Mouse (Mus musculus): ENCODE data around the gene Atg16l2. TPM values are rescaled to one million over a fixed set of nuclear protein-coding genes. Genes with fewer than 3 reads are reported as not detected.

The Atg16l2 gene
- polyA plus RNA-seq (2016; fragmentation: Nextera tagmentation; extraction: Ambion mirVana), result 23.2 and 25.8 TPM in 2 replicates

GRCm38 (mm10) chr7:101301881-101302456 is at the start of gene Atg16l2:
Gene Atg16l2, minus strand, starts transcription at chr7:101302251.
- H3K27me3 ChIP-seq, result peaks cover 20% of the 10 kb centered on the region
- WGBS, result under 1% methylated on average over 39 of the region's 39 CpGs
- peaks cover 21% of the 10 kb centered on the region for H3K4me1 ChIP-seq (replicated peaks)
- peak; percentile 97 for ATAC-seq (ENCODE audit: insufficient number of reproducible peaks, insufficient read depth, low FRiP score, low TSS enrichment, low read depth)
- H3K27ac ChIP-seq, result peak within 1 kb of the TSS; percentile 66
- H3K36me3 ChIP-seq, result no peaks in the 10 kb centered on the region
- peak within 1 kb of the TSS; percentile 62 for H3K9ac ChIP-seq (replicated peaks)
- H3K9me3 ChIP-seq, result no peaks in the 10 kb centered on the region
- peak within 1 kb of the TSS; percentile 67 for H3K4me3 ChIP-seq (replicated peaks)
- peak within 1 kb of the TSS; percentile 83 for H3K4me2 ChIP-seq

GRCm38 (mm10) chr7:101349861-101350260 is 47.8 kb upstream of the Atg16l2 start:
- Histone ChIP-seq H3K4me2 (peak overlapping the region; percentile 95), H3K9me3 (no peaks in the 10 kb centered on the region), H3K27me3 (peaks cover 14% of the 10 kb centered on the region), H3K36me3 (0 out of 2 replicates have a peak, but pooled peaks cover 1% of the 10 kb centered on the region), H3K27ac (no peak overlapping the region), H3K4me3 (replicated peaks) (no peak overlapping the region), H3K9ac (replicated peaks) (no peak overlapping the region; the same call in 1 of the 2 replicates), H3K4me1 (replicated peaks) (peaks cover 41% of the 10 kb centered on the region)
- no peak for ATAC-seq (ENCODE audit: insufficient number of reproducible peaks, insufficient read depth, low FRiP score, low TSS enrichment, low read depth)
- WGBS, result 34% methylated on average over 2 of the region's 2 CpGs

GRCm38 (mm10) chr7:101348312-101348711 is 46.3 kb upstream of the Atg16l2 start:
- H3K4me1 ChIP-seq (replicated peaks), result peaks cover 34% of the 10 kb centered on the region
- ATAC-seq (ENCODE audit: insufficient number of reproducible peaks, insufficient read depth, low FRiP score, low TSS enrichment, low read depth), result no peak
- no peak overlapping the region for H3K27ac ChIP-seq
- H3K9ac ChIP-seq (replicated peaks), result peak overlapping the region; percentile 57
- WGBS, result 6% methylated on average over 13 of the region's 13 CpGs
- peaks cover 6% of the 10 kb centered on the region; the same call in 1 of the 2 replicates for H3K36me3 ChIP-seq
- H3K27me3 ChIP-seq, result peaks cover 14% of the 10 kb centered on the region
- H3K4me3 ChIP-seq (replicated peaks), result peak overlapping the region; percentile 59
- H3K9me3 ChIP-seq, result no peaks in the 10 kb centered on the region
- H3K4me2 ChIP-seq, result peak overlapping the region; percentile 95

GRCm38 (mm10) chr7:101347767-101348270 is 45.8 kb upstream of the Atg16l2 start, which contains the start of gene Arap1:
Gene Arap1, plus strand, starts transcription at chr7:101348067.
- peaks cover 7% of the 10 kb centered on the region; the same call in 1 of the 2 replicates for H3K36me3 ChIP-seq
- H3K4me3 ChIP-seq (replicated peaks), result peak within 1 kb of the TSS; percentile 59
- no peak within 1 kb of the TSS for H3K27ac ChIP-seq
- H3K9me3 ChIP-seq, result no peaks in the 10 kb centered on the region
- peak within 1 kb of the TSS; percentile 95 for H3K4me2 ChIP-seq
- ATAC-seq (ENCODE audit: insufficient number of reproducible peaks, insufficient read depth, low FRiP score, low TSS enrichment, low read depth), result peak; percentile 43
- H3K4me1 ChIP-seq (replicated peaks), result peaks cover 34% of the 10 kb centered on the region
- under 1% methylated on average over 35 of the region's 35 CpGs for WGBS
- peak within 1 kb of the TSS; percentile 57 for H3K9ac ChIP-seq (replicated peaks)
- peaks cover 14% of the 10 kb centered on the region for H3K27me3 ChIP-seq

GRCm38 (mm10) chr7:101346991-101347390 is 44.9 kb upstream of the Atg16l2 start:
- ATAC-seq (ENCODE audit: insufficient number of reproducible peaks, insufficient read depth, low FRiP score, low TSS enrichment, low read depth), result no peak
- no peak overlapping the region for H3K4me2 ChIP-seq
- peaks cover 31% of the 10 kb centered on the region for H3K4me1 ChIP-seq (replicated peaks)
- WGBS, result 73% methylated on average over 2 of the region's 2 CpGs
- H3K27me3 ChIP-seq, result peaks cover 14% of the 10 kb centered on the region
- no peaks in the 10 kb centered on the region for H3K9me3 ChIP-seq
- no peak overlapping the region for H3K27ac ChIP-seq
- H3K4me3 ChIP-seq (replicated peaks), result no peak overlapping the region
- peaks cover 7% of the 10 kb centered on the region; the same call in 1 of the 2 replicates for H3K36me3 ChIP-seq
- no peak overlapping the region for H3K9ac ChIP-seq (replicated peaks)

GRCm38 (mm10) chr7:101344892-101345291 is 42.8 kb upstream of the Atg16l2 start:
- no peak overlapping the region for H3K4me2 ChIP-seq
- WGBS, result 66% methylated on average over 4 of the region's 4 CpGs
- ATAC-seq (ENCODE audit: insufficient number of reproducible peaks, insufficient read depth, low FRiP score, low TSS enrichment, low read depth), result no peak
- H3K4me3 ChIP-seq (replicated peaks), result no peak overlapping the region
- H3K27ac ChIP-seq, result no peak overlapping the region
- H3K36me3 ChIP-seq, result peaks cover 7% of the 10 kb centered on the region; the same call in 1 of the 2 replicates
- H3K27me3 ChIP-seq, result peaks cover 13% of the 10 kb centered on the region
- peaks cover 33% of the 10 kb centered on the region for H3K4me1 ChIP-seq (replicated peaks)
- H3K9me3 ChIP-seq, result no peaks in the 10 kb centered on the region
- H3K9ac ChIP-seq (replicated peaks), result no peak overlapping the region

- H3K4me2 ChIP-seq, result no peak overlapping the region
- no peak for ATAC-seq (ENCODE audit: insufficient number of reproducible peaks, insufficient read depth, low FRiP score, low TSS enrichment, low read depth)
- peaks cover 18% of the 10 kb centered on the region for H3K4me1 ChIP-seq (replicated peaks)
- WGBS, result 76% methylated on average over 7 of the region's 7 CpGs
- H3K36me3 ChIP-seq, result peaks cover 7% of the 10 kb centered on the region; the same call in 1 of the 2 replicates
- H3K4me3 ChIP-seq (replicated peaks), result no peak overlapping the region
- H3K27me3 ChIP-seq, result no peaks in the 10 kb centered on the region
- H3K9me3 ChIP-seq, result no peaks in the 10 kb centered on the region
- no peak overlapping the region for H3K27ac ChIP-seq
- H3K9ac ChIP-seq (replicated peaks), result no peak overlapping the region
Measured at GRCm38 (mm10) chr7:101343135-101343534, 41.1 kb upstream of the Atg16l2 start.

GRCm38 (mm10) chr7:101341405-101341804 is 39.4 kb upstream of the Atg16l2 start:
- no peak overlapping the region for H3K4me2 ChIP-seq
- ATAC-seq (ENCODE audit: insufficient number of reproducible peaks, insufficient read depth, low FRiP score, low TSS enrichment, low read depth), result no peak
- H3K27me3 ChIP-seq, result no peaks in the 10 kb centered on the region
- peaks cover 10% of the 10 kb centered on the region; the same call in 1 of the 2 replicates for H3K4me1 ChIP-seq (replicated peaks)
- H3K36me3 ChIP-seq, result peaks cover 7% of the 10 kb centered on the region; the same call in 1 of the 2 replicates
- H3K27ac ChIP-seq, result no peak overlapping the region
- H3K9ac ChIP-seq (replicated peaks), result no peak overlapping the region
- H3K9me3 ChIP-seq, result no peaks in the 10 kb centered on the region
- 67% methylated on average over 6 of the region's 6 CpGs for WGBS
- H3K4me3 ChIP-seq (replicated peaks), result no peak overlapping the region

- no peak overlapping the region for H3K27ac ChIP-seq
- no peak for ATAC-seq (ENCODE audit: insufficient number of reproducible peaks, insufficient read depth, low FRiP score, low TSS enrichment, low read depth)
- WGBS, result 82% methylated on average over 3 of the region's 3 CpGs
- no peak overlapping the region for H3K4me3 ChIP-seq (replicated peaks)
- peaks cover 11% of the 10 kb centered on the region; the same call in 1 of the 2 replicates for H3K4me1 ChIP-seq (replicated peaks)
- H3K36me3 ChIP-seq, result no peaks in the 10 kb centered on the region
- no peak overlapping the region for H3K4me2 ChIP-seq
- H3K9ac ChIP-seq (replicated peaks), result no peak overlapping the region
- H3K27me3 ChIP-seq, result no peaks in the 10 kb centered on the region
- no peaks in the 10 kb centered on the region for H3K9me3 ChIP-seq
Measured at GRCm38 (mm10) chr7:101337401-101337800, 35.4 kb upstream of the Atg16l2 start.

GRCm38 (mm10) chr7:101336686-101337085 is 34.6 kb upstream of the Atg16l2 start:
- Histone ChIP-seq H3K4me2 (no peak overlapping the region), H3K9me3 (no peaks in the 10 kb centered on the region), H3K27me3 (no peaks in the 10 kb centered on the region), H3K9ac (replicated peaks) (no peak overlapping the region), H3K4me1 (replicated peaks) (peaks cover 11% of the 10 kb centered on the region; the same call in 1 of the 2 replicates), H3K36me3 (no peaks in the 10 kb centered on the region), H3K27ac (no peak overlapping the region), H3K4me3 (replicated peaks) (no peak overlapping the region)
- no peak for ATAC-seq (ENCODE audit: insufficient number of reproducible peaks, insufficient read depth, low FRiP score, low TSS enrichment, low read depth)
- WGBS, result 78% methylated on average over 3 of the region's 3 CpGs

- H3K27me3 ChIP-seq, result no peaks in the 10 kb centered on the region
- 88% methylated on average over 2 of the region's 2 CpGs for WGBS
- no peak overlapping the region for H3K4me3 ChIP-seq (replicated peaks)
- no peak overlapping the region for H3K9ac ChIP-seq (replicated peaks)
- H3K9me3 ChIP-seq, result no peaks in the 10 kb centered on the region
- ATAC-seq (ENCODE audit: insufficient number of reproducible peaks, insufficient read depth, low FRiP score, low TSS enrichment, low read depth), result no peak
- 0 out of 2 replicates have a peak overlapping the region, but pooled peaks have one; percentile 7 for H3K27ac ChIP-seq
- H3K4me1 ChIP-seq (replicated peaks), result peaks cover 14% of the 10 kb centered on the region; the same call in 1 of the 2 replicates
- H3K4me2 ChIP-seq, result no peak overlapping the region
- 0 out of 2 replicates have a peak, but pooled peaks cover 5% of the 10 kb centered on the region for H3K36me3 ChIP-seq
Measured at GRCm38 (mm10) chr7:101335228-101335627, 33.2 kb upstream of the Atg16l2 start.

Measured in limb, embryonic 12.5 days (tissue).